Mouse (Mus musculus): ENCODE results near the gene Mup6. TPM values are rescaled to one million over a fixed set of nuclear protein-coding genes. Genes with fewer than 3 reads are reported as not detected.

Gene Mup6
- not detected for total RNA-seq (2023)

DNA sequence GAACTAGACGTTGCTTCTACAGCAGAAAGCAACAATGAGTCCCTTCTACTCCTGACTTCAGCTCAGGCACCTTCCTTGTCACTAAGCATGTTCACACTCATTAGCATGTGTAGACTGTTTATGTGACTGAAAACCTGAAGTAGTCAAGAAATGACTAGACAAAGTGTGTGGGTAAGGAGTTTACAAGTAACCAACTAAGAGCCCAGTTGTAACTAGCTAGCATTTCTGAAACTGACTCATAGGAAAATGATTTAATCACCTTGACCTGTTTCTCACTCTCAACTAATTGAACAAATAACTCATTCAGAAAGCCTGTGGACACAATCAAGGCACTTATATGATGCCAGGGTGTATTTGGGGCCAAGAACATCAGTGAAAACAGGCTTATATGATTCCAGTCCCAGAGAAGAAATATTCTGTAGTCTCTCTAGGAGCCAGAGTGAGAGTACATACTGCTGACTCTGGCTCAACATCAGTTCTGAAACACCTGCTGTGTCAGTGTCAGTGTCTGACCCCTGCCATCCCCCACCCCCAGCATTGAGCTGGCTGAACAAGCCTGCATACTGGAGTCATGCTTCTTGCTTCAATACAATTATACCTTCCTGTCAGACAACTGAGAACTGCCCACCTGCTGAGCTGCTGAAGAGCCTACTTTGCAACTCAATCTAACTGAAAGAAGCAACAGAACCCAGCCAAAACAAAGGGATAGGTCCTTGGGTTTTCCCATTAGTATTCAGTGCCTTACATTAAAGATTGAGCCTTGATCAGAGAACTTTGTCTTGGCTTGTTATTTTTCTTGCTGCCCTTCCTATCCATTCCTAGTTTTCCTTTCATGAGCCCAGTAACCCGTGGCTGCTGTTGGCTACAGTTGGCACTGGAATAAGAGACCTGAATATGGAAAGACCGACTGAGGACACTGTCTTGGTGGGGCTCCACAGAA, at the start of gene Mup6:
Mup6 (plus strand) TSS at position 890 of the 940 bp plus-strand sequence.

DNA sequence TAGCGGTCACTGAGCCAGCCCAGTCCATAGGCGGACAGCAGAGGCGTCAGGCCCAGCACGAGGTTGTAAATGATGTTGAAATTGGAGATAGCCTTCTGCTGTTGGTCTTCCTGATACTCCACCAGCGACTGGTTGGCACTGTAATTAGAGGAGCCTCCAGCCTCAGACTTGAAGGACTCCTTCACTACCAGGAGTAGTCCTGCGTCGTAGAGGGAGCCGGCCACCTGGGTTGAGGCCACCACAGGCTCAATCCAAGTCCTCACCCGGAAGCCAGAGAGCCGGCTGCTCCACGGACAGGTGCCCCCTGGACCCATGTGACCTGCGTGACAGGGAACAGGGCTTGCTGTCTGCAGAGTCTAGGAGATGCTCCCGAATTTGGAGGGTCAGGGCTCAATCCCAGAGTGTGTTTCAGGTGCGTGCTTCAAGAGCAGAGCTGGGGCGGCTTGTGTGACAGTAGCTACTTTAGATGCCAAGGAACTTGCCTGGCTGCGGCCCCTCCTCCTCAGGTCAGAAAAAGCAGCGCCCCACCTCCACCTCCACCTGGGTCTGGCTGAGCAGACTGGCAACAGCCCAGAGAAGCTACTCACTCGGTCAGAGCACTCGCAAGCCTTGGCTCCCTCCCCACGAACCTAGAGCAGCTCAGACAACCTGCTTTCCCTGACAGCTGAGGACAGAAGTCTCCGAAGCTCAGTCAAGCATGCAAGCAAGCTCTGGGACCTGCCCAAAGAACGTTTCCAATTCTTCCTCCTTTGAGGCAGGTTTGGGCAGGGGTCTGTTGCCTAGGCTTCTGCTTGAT, 49.3 kb upstream of the Mup6 start, which contains the start of gene Slc46a2:
Slc46a2 (minus strand) TSS at position 449 of the 796 bp plus-strand sequence.

DNA sequence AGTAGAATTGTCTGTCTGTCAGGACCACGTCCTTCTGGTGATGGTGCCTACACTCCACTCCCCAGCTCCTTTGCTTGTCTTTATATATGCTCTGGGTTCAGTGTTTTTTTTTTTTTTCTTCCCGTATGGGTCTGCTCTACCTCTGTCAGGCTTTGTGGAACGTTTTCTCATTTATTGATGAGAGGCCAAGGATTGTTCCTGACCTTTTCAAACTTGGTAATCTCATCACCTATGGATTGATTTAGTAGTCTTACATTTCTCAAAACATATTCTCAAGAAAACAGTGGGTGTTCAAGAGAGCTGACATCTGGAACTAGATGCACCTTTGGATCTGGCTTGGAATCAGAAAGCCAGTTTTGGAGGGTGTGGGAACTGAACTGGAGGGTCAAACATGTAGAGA, 3.5 kb upstream of the Mup6 start, which contains the start of gene Mup4:
Mup4 (minus strand) TSS at position 101 of the 400 bp plus-strand sequence.

Other genes starting within 250 kb of the Mup6 start
- 34.4 TPM for gene Inip, start 162.7 kb upstream of the Mup6 start, total RNA-seq (2023)
- 18.8 TPM for gene Snx30, start 158.5 kb upstream of the Mup6 start, total RNA-seq (2023)
- not detected for gene Slc46a2, start 49.2 kb upstream of the Mup6 start, total RNA-seq (2023)
- not detected for gene Mup4, start 3.6 kb upstream of the Mup6 start, total RNA-seq (2023)
- gene Mup7, start 106.2 kb downstream of the Mup6 start, total RNA-seq (2023), result not detected
- gene Mup2, start 190.0 kb downstream of the Mup6 start, total RNA-seq (2023), result not detected